In the genomic region with DNA sequence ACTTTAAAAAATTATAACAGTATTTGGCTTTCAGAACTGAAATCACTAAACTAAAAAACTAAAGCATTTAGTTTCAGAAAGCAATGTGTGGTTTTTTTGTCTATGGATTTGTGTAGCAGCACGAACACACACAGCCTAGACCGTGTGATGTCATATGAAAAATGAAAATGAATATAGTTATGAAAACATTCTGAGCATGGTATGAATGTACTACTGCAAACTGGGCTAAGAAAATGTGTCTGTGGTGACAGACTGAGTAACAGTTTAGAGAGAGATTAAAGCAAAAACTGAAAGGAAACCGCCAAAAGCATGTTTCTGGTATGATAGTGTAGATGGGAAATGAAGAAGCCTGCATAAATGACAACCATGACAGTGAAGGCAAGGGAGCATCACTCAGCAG, we compare ENCODE assay signal across 40 mouse cellular contexts. TPM values are rescaled to one million over a fixed set of nuclear protein-coding genes. Genes with fewer than 3 reads are reported as not detected.
"Had no signal": no experiment of that assay in that cellular context is flagged by ENCODE, and none has a peak within 500 bp of the region (broad histone marks: within the 10 kb centered on the region; RNA-seq: fewer than 3 reads in every experiment).

No protein-coding gene starts in this region.

- H3K9me3 ChIP-seq: limb, embryonic 10.5 days; limb, embryonic 12.5 days; limb, embryonic 13.5 days; limb, embryonic 15.5 days; liver, embryonic 12.5 days; liver, embryonic 13.5 days; liver, embryonic 15.5 days; lung, embryonic 15.5 days; midbrain, embryonic 10.5 days; midbrain, embryonic 12.5 days; midbrain, embryonic 13.5 days; midbrain, embryonic 15.5 days; neural tube, embryonic 12.5 days had no signal

- H3K36me3 ChIP-seq: limb, embryonic 10.5 days; limb, embryonic 12.5 days; limb, embryonic 13.5 days; limb, embryonic 15.5 days; liver, embryonic 12.5 days; liver, embryonic 13.5 days; liver, embryonic 15.5 days; lung, embryonic 15.5 days; midbrain, embryonic 10.5 days; midbrain, embryonic 12.5 days; midbrain, embryonic 13.5 days; midbrain, embryonic 15.5 days; neural tube, embryonic 12.5 days had no signal

- H3K4me3 ChIP-seq: limb, embryonic 10.5 days; limb, embryonic 12.5 days; limb, embryonic 13.5 days; limb, embryonic 15.5 days; liver, embryonic 12.5 days; liver, embryonic 13.5 days; liver, embryonic 15.5 days; lung, embryonic 15.5 days; megakaryocyte, embryonic 14.5 days; midbrain, embryonic 10.5 days; midbrain, embryonic 12.5 days; midbrain, embryonic 13.5 days; midbrain, embryonic 15.5 days; myocyte; neural tube, embryonic 12.5 days had no signal

- H3K27me3 ChIP-seq: limb, embryonic 12.5 days; limb, embryonic 13.5 days; limb, embryonic 15.5 days; liver, embryonic 12.5 days; liver, embryonic 13.5 days; liver, embryonic 15.5 days; lung, embryonic 15.5 days; megakaryocyte, embryonic 14.5 days; midbrain, embryonic 12.5 days; midbrain, embryonic 13.5 days; midbrain, embryonic 15.5 days; neural tube, embryonic 12.5 days had no signal

- DNase-seq: left cerebral cortex, postnatal 4 days; liver; liver, embryonic 13.5 days; liver, postnatal 0 days; lung, adult 18-20 months; lung, adult 2 months; lung, embryonic 14.5 days; lung, postnatal 10 days; lung, postnatal 14 days; lung, postnatal 36 days; lung, postnatal 4 days; midbrain, embryonic 14.5 days had no signal

- H3K9ac ChIP-seq: limb, embryonic 12.5 days; limb, embryonic 13.5 days; limb, embryonic 15.5 days; liver, embryonic 12.5 days; liver, embryonic 13.5 days; liver, embryonic 14.5 days; liver, embryonic 15.5 days; liver, postnatal 0 days; lung, embryonic 14.5 days; lung, embryonic 15.5 days; midbrain, embryonic 12.5 days; midbrain, embryonic 13.5 days; midbrain, embryonic 15.5 days; neural tube, embryonic 12.5 days had no signal

- H3K27ac ChIP-seq: limb, embryonic 10.5 days; limb, embryonic 12.5 days; limb, embryonic 13.5 days; limb, embryonic 15.5 days; liver, embryonic 12.5 days; liver, embryonic 13.5 days; liver, embryonic 14.5 days; liver, embryonic 15.5 days; lung, embryonic 15.5 days; macrophage; midbrain, embryonic 10.5 days; midbrain, embryonic 12.5 days; midbrain, embryonic 13.5 days; midbrain, embryonic 15.5 days; neural tube, embryonic 12.5 days had no signal

- ATAC-seq: liver, embryonic 12.5 days; liver, postnatal 0 days; lung, postnatal 0 days; midbrain, embryonic 13.5 days; midbrain, embryonic 15.5 days; midbrain, embryonic 16.5 days had no signal

- H3K4me2 ChIP-seq: limb, embryonic 12.5 days; limb, embryonic 13.5 days; limb, embryonic 15.5 days; liver, embryonic 11.5 days; liver, embryonic 12.5 days; liver, embryonic 13.5 days; liver, embryonic 15.5 days; lung, embryonic 14.5 days; lung, embryonic 15.5 days; midbrain, embryonic 11.5 days; midbrain, embryonic 12.5 days; midbrain, embryonic 13.5 days; midbrain, embryonic 15.5 days; neural tube, embryonic 12.5 days had no signal

- H3K4me1 ChIP-seq: limb, embryonic 10.5 days; limb, embryonic 12.5 days; limb, embryonic 13.5 days; limb, embryonic 15.5 days; liver, embryonic 12.5 days; liver, embryonic 13.5 days; liver, embryonic 15.5 days; midbrain, embryonic 10.5 days; midbrain, embryonic 12.5 days; midbrain, embryonic 13.5 days; midbrain, embryonic 15.5 days; neural tube, embryonic 12.5 days had no signal

RNA-seq across cellular contexts. Expression of a gene that starts 57.8 kb away (rescaled TPM):
- total RNA-seq: liver, adult 2 months; megakaryocyte progenitor cell, adult 5-6 weeks; megakaryocyte, adult 5-6 weeks; megakaryocyte-erythroid progenitor cell, adult 5-6 weeks; monocyte, adult 5-6 weeks had no signal
- polyA plus RNA-seq: limb, embryonic 11.5 days; limb, embryonic 12.5 days; liver, adult 2 months; liver, embryonic 11.5 days; liver, embryonic 12.5 days; liver, embryonic 13.5 days; liver, embryonic 14.5 days; liver, embryonic 16.5 days; lung, embryonic 14.5 days; lung, embryonic 15.5 days; lung, embryonic 16.5 days; macrophage; midbrain, embryonic 10.5 days had no signal
